Mouse (Mus musculus) kidney, embryonic 15.5 days (tissue): Measurements from ENCODE around the gene Napb. TPM values are rescaled to one million over a fixed set of nuclear protein-coding genes. Genes with fewer than 3 reads are reported as not detected.
"Not testable (repeated sequence)": the region's sequence is repeated elsewhere in the genome, so short reads cannot be mapped to it uniquely, and the experiment has no call there.

ENCODE experiments used
- ATAC-seq: fragments of 200-750 bp; cut with Nextera tagmentation; replicated peaks from 2 replicates; pipeline ENCODE4 v1.8.0; 2017; ENCODE audit warnings: moderate TSS enrichment; ENCODE audit not compliant: low FRiP score
- H3K27ac ChIP-seq: fragments of 300-500 bp; sonication (generic); 2 replicates; pipeline ENCODE4 v1.5.1; 2015; ENCODE audit warnings: mild to moderate bottlenecking, inconsistent platforms
- H3K27me3 ChIP-seq: fragments of 300-500 bp; sonication (generic); 2 replicates; pipeline ENCODE4 v1.6.1; 2015; ENCODE audit warnings: inconsistent platforms
- H3K36me3 ChIP-seq: fragments of 300-500 bp; sonication (generic); 2 replicates; pipeline ENCODE4 v1.6.1; 2015; ENCODE audit warnings: inconsistent platforms
- H3K4me1 ChIP-seq: fragments of 300-500 bp; sonication (generic); 2 replicates; pipeline ENCODE4 v1.6.1; 2015; ENCODE audit warnings: inconsistent platforms
- H3K4me2 ChIP-seq: fragments of 300-500 bp; sonication (generic); 2 replicates; pipeline ENCODE4 v1.6.1; 2015; ENCODE audit warnings: moderate library complexity, mild to moderate bottlenecking, inconsistent platforms
- H3K4me3 ChIP-seq: fragments of 300-500 bp; sonication (generic); replicated peaks from 2 replicates; pipeline ENCODE4 v1.5.1; 2015; ENCODE audit warnings: mild to moderate bottlenecking, inconsistent platforms
- H3K9ac ChIP-seq: fragments of 300-500 bp; sonication (generic); 2 replicates; pipeline ENCODE4 v1.6.1; 2015; ENCODE audit warnings: mild to moderate bottlenecking, inconsistent platforms
- H3K9me3 ChIP-seq: fragments of 300-500 bp; sonication (generic); replicated peaks from 2 replicates; pipeline ENCODE4 v1.6.1; 2016; ENCODE audit warnings: inconsistent platforms
- WGBS: fragments of 180-500 bp; shearing (Covaris S2); methylation state at CpG from one replicate; pipeline ENCODE4 v1.1.7; 2015; ENCODE audit warnings: mixed read lengths; 5-methylcytosine and 5-hydroxymethylcytosine counted together
- polyA plus RNA-seq: library from polyadenylated mRNA; unstranded; fragments of >200 nt; fragmentation: Nextera tagmentation; extraction: Ambion mirVana; gene quantifications from 2 replicates; pipeline ENCODE4 v1.2.1, GENCODE M21; 2015

Napb gene
- 3.1 and 3.2 TPM in 2 replicates for polyA plus RNA-seq

DNA sequence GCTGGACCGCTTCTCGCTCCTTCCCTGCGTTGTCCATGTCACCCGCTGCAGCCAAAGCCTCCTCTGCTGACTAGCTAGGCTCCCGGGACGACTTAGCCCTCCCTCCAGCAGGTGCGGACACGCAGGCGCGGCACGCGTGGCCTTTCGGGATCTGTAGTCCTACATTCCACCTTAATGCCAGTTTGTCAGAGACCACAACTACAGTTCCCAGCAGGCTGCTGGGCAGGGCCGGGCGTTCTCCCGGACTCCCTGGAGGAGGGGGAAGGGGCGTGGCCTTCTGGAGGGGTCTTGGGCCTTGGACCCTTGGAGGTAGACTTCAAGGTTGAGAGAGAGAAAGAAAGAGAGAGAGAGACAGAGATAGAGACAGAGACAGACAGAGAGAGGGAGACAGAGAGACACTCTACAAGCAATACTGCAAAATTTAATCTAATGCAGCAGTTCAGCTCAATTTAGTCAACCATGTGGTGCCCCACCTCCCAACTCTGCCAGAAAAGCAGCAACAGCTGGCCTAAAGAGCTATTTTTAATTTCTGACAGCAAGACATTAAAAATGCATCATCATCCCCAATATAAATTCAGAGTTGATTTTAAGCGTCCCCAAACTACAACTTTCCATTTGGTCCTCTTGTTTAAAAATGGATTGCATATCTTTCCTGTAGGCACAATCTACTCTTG lies at the start of gene Napb:
Gene Napb (minus strand): TSS at position 141 of the 674 bp plus-strand sequence.
- peak within 1 kb of the TSS; percentile 80 for H3K9ac ChIP-seq
- H3K9me3 ChIP-seq = no peaks in the 10 kb centered on the region
- 4% methylated on average over 18 of the region's 18 CpGs for WGBS
- H3K4me1 ChIP-seq = peaks cover 6% of the 10 kb centered on the region
- H3K27me3 ChIP-seq = no peaks in the 10 kb centered on the region
- peak within 1 kb of the TSS; percentile 73 for H3K4me2 ChIP-seq
- H3K4me3 ChIP-seq = peak within 1 kb of the TSS; percentile 80
- H3K36me3 ChIP-seq = no peaks in the 10 kb centered on the region
- 0 out of 2 replicates have a peak within 1 kb of the TSS, but pooled peaks have one; percentile 37 for H3K27ac ChIP-seq
- peak; percentile 100 for ATAC-seq

DNA sequence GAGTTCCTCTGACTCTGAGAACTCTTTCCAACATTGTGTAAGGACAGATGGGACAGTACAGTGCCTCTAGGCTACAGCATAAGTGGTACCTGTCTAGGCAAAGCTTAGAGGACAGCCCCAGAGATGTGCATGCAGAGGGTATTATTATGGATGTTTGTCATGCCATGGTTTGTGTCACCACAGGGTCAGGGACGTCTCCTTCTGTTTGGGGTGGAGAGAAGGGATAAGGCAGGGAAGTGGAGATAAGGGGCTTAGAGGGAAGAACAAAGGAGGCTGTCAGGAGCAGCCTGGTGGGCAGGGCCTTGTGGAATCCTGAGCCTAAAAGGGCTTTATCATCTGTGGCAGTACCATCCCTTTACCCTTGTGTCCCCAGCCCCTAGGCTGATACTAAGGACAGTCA lies 49.4 kb upstream of the Napb start, which contains the start of gene 8030411F24Rik:
Gene 8030411F24Rik (plus strand): TSS at position 301 of the 400 bp plus-strand sequence.
- no peaks in the 10 kb centered on the region for H3K4me1 ChIP-seq
- H3K36me3 ChIP-seq = no peaks in the 10 kb centered on the region
- H3K27me3 ChIP-seq = no peaks in the 10 kb centered on the region
- H3K9me3 ChIP-seq = no peaks in the 10 kb centered on the region
- H3K9ac ChIP-seq = no peak within 1 kb of the TSS
- no peak within 1 kb of the TSS for H3K4me3 ChIP-seq
- H3K27ac ChIP-seq = no peak within 1 kb of the TSS
- no peak within 1 kb of the TSS for H3K4me2 ChIP-seq
- ATAC-seq = no peak
- WGBS = 35% methylated on average over 1 of the region's 1 CpGs

DNA sequence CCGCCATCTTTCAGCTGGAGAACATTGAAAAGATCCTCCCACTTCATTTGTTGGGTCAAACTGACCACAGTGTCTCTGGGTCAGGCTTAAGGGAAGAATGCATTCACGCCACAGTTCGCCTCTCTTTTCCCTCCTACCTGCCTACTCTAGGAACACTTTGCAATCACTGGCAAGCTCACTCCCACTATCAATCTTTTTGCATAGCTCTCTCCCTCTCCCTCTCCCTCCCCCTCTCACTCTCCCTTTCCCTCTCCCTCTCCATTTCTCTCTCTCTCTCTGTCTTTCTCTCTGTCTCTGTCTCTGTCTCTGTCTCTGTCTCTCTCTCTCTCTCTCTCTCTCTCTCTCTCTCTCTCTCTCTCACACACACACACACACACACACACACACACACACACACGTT lies 39.1 kb upstream of the Napb start, which contains the start of gene Cst11:
Gene Cst11 (minus strand): TSS at position 101 of the 400 bp plus-strand sequence.
- H3K36me3 ChIP-seq, H3K27ac ChIP-seq, H3K4me3 ChIP-seq, H3K9ac ChIP-seq, H3K27me3 ChIP-seq, H3K4me1 ChIP-seq, H3K9me3 ChIP-seq, ATAC-seq, H3K4me2 ChIP-seq: not testable (repeated sequence)
- WGBS = 81% methylated on average over 4 of the region's 4 CpGs

DNA sequence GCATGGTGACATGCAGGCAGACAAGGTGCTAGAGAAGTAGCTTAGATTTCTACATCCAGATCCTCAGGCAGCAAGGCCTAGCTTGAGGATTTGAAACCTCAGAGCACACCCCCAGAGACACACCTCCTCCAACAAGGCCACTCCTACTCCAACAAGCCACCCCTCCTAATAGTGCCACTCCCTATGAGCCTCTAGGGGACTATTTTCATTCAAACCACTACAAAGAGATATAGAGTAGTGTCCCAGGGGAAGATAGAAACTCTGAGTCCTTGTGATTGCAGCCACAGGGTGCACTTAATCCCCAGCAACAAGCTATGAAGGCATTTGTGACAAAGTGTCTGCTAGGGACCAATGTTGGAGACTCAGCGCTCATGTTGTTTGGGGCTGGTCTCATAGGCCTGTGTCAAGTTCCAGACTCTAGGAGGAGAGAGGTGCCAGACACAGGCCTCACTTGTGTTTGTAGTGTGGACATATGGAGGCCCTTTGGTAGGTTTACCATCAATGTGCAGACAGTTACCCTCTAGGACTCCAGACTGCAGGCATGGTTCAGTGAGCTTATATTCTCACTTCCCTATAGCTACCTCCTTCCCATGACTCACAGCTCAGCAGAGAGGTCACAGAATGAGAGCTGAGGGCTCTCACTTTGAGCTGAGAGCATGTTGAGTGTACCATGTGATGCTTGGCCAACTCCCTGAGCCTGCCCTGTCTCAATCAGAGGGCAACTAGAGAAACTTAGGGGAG lies 31.6 kb upstream of the Napb start:
- H3K9me3 ChIP-seq = no peaks in the 10 kb centered on the region
- no peak overlapping the region for H3K27ac ChIP-seq
- H3K4me3 ChIP-seq = no peak overlapping the region
- 96% methylated on average over 1 of the region's 1 CpGs for WGBS
- H3K9ac ChIP-seq = no peak overlapping the region
- no peaks in the 10 kb centered on the region for H3K36me3 ChIP-seq
- no peaks in the 10 kb centered on the region for H3K27me3 ChIP-seq
- H3K4me2 ChIP-seq = no peak overlapping the region
- no peaks in the 10 kb centered on the region for H3K4me1 ChIP-seq
- ATAC-seq = no peak

DNA sequence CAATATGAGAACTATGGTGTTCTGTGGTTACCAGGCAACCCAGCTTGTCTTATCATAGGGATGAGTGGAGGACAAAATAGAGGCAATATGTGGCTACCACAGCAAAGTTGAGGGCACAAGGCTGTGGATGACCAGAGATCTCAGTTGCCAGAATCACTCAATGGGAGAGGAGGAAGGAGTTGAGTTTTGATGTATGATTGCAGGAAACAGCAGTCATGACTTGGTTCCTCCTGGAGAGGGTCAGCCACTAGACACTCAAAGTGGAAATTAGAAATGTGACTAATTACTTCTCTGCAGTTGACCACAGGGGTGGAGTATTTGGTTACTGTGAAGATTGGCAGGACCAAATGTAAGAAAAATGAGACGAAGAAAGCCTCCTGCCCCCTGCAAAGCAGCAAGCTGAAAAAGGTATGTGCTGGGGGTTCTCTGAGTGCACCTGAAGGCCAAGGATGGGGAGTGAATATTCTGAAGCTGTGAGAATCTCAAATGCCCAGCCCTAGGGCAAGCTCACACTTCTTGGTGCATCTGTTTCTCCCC lies 22.1 kb upstream of the Napb start:
- Histone ChIP-seq H3K27me3 (no peaks in the 10 kb centered on the region), H3K9ac (no peak overlapping the region), H3K4me1 (peaks cover 2% of the 10 kb centered on the region; the same call in 1 of the 2 replicates), H3K4me3 (no peak overlapping the region), H3K36me3 (no peaks in the 10 kb centered on the region), H3K4me2 (no peak overlapping the region), H3K27ac (no peak overlapping the region), H3K9me3 (no peaks in the 10 kb centered on the region)
- no peak for ATAC-seq
- 61% methylated on average over 1 of the region's 1 CpGs for WGBS

DNA sequence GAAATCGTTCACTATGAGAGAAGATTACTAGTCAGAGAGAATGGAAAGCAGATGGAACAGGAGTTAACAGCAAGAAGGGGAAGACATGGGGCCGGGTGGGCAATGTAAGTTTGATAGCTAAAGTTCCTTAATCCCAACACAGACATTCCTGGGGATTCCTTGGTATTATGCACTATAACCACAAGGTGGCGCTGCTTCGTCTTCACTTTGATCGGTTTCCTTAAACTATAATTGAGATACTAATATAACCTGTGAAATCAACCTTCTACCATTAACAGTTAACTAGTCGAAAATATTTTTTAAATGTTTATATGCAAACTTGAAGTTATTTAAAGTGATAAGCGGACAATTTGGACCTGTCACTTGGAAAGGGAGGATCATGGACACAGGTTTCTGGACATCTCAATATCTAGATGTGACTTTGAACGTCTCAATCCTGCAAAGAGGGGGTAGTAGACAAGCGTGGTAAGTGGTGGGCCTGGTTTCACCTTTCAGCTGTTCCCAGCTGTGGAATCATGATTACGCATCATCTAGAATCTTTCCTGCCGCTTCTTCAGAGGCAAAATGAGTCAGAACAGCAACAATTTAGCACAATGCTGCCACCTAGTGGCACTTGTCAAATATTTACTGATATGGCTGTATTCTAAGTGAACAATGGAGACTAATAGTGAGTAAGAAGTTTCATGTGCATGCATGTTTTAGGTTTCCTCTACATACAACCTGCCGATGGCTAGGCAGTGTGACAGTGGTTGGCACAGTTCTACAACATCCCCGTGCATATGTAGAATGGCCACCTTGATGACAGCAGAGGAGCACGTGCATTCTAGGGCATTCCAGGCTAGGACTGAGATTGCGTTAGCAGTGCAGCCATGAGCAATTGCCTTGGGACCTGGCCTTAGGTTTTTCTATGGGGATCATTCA lies 19.9 kb upstream of the Napb start:
- H3K4me1 ChIP-seq = peaks cover 2% of the 10 kb centered on the region; the same call in 1 of the 2 replicates
- WGBS = 17% methylated on average over 15 of the region's 15 CpGs
- H3K9ac ChIP-seq = no peak overlapping the region
- no peaks in the 10 kb centered on the region for H3K36me3 ChIP-seq
- H3K4me3 ChIP-seq = peak overlapping the region; percentile 36
- H3K27ac ChIP-seq = no peak overlapping the region
- H3K4me2 ChIP-seq = peak overlapping the region; percentile 68
- ATAC-seq = peak; percentile 93
- no peaks in the 10 kb centered on the region for H3K9me3 ChIP-seq
- H3K27me3 ChIP-seq = no peaks in the 10 kb centered on the region

DNA sequence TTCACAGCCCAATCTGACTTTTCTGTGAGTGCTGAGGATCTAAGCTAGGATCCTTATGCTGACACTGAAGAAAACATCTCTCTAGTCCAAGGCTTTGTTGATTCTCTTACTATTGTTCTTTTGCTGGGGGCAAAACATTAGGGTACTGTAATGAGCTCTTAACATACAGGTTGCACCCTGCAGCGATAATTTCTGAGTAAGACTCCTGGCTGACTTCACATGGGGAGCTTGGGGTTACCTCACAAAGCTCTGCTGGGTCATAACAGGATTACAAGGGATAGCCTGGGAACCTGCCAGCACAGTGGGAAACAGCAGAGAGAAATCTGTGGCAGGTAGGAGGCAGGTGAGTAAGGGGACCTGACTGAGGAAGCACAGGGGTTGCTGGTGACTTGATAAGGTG lies 17.8 kb upstream of the Napb start, which contains the start of gene Cstl1:
Gene Cstl1 (plus strand): TSS at position 301 of the 400 bp plus-strand sequence.
- Histone ChIP-seq H3K9ac (no peak within 1 kb of the TSS), H3K27me3 (no peaks in the 10 kb centered on the region), H3K4me2 (no peak within 1 kb of the TSS), H3K4me1 (peaks cover 2% of the 10 kb centered on the region; the same call in 1 of the 2 replicates), H3K4me3 (no peak within 1 kb of the TSS), H3K27ac (no peak within 1 kb of the TSS), H3K36me3 (no peaks in the 10 kb centered on the region), H3K9me3 (no peaks in the 10 kb centered on the region)
- 71% methylated on average over 1 of the region's 1 CpGs for WGBS
- ATAC-seq = no peak

DNA sequence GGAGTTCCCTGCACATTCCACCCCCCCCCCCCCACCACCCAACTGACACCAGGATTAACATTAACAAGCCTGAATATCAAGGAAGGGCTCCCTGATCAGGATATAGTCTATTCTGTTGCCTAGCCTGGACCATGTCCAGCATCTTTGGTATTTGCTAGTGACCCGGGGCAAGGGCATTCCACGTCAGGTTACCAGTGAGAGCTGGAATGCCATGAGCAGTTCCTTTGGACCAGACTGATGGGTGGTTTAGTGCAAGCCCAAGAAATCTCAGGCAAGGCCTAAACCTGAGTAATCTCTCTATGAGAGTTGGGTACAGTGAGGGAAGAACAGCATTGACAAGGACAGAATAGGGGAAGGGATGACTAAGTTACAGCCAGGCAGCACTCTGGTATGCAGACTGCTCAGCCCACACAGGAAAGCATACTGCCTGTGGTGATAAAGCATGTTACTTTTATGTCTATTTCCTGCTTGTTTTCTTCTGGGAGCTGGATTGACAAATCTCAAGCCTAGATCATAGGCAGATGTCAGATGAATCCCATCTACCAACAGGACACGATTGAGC lies 11.7 kb upstream of the Napb start:
- no peaks in the 10 kb centered on the region for H3K4me1 ChIP-seq
- H3K27me3 ChIP-seq = no peaks in the 10 kb centered on the region
- H3K27ac ChIP-seq = no peak overlapping the region
- no peaks in the 10 kb centered on the region for H3K9me3 ChIP-seq
- H3K4me3 ChIP-seq = no peak overlapping the region
- H3K36me3 ChIP-seq = no peaks in the 10 kb centered on the region
- ATAC-seq = no peak
- WGBS = 79% methylated on average over 3 of the region's 3 CpGs
- no peak overlapping the region for H3K4me2 ChIP-seq
- no peak overlapping the region for H3K9ac ChIP-seq

DNA sequence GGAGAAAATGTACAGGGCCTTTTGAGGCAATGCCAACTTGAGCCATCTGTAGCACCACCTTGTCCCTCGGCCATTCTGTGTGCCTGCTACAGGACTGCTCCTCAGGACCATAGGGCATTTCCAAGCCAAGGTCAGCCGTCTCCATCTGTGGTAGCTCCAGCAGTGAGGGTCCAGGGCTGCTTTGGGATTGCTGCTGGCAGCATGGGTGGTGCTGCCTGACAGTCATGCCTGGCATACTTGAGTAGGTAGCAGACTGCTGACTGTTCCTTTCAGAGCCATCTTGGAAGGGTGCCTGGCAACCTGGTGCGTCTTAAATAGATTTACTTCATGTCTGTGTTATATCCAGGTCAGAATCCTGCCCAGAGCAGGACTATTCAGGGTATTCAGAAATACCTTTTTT lies 10.7 kb upstream of the Napb start:
- WGBS = 81% methylated on average over 3 of the region's 3 CpGs
- H3K9me3 ChIP-seq = no peaks in the 10 kb centered on the region
- no peak overlapping the region for H3K4me3 ChIP-seq
- H3K27me3 ChIP-seq = no peaks in the 10 kb centered on the region
- no peak overlapping the region for H3K9ac ChIP-seq
- H3K27ac ChIP-seq = no peak overlapping the region
- H3K36me3 ChIP-seq = no peaks in the 10 kb centered on the region
- no peak overlapping the region for H3K4me2 ChIP-seq
- ATAC-seq = no peak
- H3K4me1 ChIP-seq = no peaks in the 10 kb centered on the region

DNA sequence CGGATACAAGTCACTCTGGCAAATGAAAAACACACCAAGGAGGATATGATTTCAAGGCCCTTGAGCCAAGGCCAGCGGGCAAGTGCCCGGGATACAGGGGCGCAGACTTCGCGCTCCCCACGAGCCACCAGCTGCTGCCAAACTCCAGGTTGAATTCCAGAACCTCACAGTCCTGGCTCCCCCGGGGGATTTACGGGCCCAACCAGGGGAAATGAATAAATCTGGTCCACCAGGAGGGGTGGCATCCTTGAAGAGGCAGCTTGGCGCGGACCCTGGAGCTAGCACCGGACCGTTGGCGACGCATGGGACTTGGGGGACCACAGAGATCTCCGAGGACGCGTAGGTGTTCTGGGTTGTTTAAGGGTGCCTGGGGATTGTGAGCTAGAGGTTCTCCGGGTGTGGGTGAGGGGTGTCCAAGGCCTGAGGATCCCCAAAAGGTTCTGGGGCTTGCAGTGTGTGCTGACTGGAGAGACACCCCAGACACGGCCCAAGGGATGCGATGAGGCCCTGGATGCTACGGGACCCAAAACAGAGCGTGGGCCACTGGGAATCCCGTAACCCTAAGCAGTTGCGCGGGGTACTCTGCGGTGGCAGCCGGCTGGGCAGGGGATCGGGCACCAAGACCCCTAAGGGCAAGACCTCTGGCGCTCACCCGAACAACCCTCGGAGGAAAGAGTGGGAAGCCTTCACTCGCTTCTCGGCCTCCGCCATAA lies 497 bp downstream of the Napb start:
- H3K36me3 ChIP-seq = no peaks in the 10 kb centered on the region
- H3K9ac ChIP-seq = peak overlapping the region; percentile 80
- H3K4me3 ChIP-seq = peak overlapping the region; percentile 80
- H3K27me3 ChIP-seq = no peaks in the 10 kb centered on the region
- peaks cover 6% of the 10 kb centered on the region for H3K4me1 ChIP-seq
- ATAC-seq = peak; percentile 74
- no peaks in the 10 kb centered on the region for H3K9me3 ChIP-seq
- H3K4me2 ChIP-seq = peak overlapping the region; percentile 73
- H3K27ac ChIP-seq = 0 out of 2 replicates have a peak overlapping the region, but pooled peaks have one; percentile 37
- WGBS = under 1% methylated on average over 35 of the region's 35 CpGs
